Mouse (Mus musculus): ENCODE measurements around the gene Kmt2e. TPM values are rescaled to one million over a fixed set of nuclear protein-coding genes. Genes with fewer than 3 reads are reported as not detected.

Gene Kmt2e
- total and polyA plus RNA-seq, 3 experiments = 7.2 to 29.7 (median 21.3) TPM

GRCm38 (mm10) chr5:23403161-23403560, 31.1 kb upstream of the Kmt2e start:
- no peak overlapping the region for H3K9ac ChIP-seq (ENCODE audit: insufficient read depth, low read depth)
- no peaks in the 10 kb centered on the region for H3K9me3 ChIP-seq (replicated peaks; ENCODE audit: low read length)
- dilution Hi-C loops (cut with MboI; ENCODE audit: extremely low pct_ligation_motif_present, extremely low pct_unique_long_range_greater_than_20kb, low sequenced_read_pairs) (no loop called here), in situ Hi-C loops (cut with MboI; ENCODE audit: low pct_ligation_motif_present, low pct_unique_long_range_greater_than_20kb, low sequenced_read_pairs) (loop anchor here (25.0 kb wide), 1 partner anchor 659 kb away; no protein-coding TSS in a partner anchor)
- no peaks in the 10 kb centered on the region for H3K27me3 ChIP-seq (replicated peaks)
- no peak for TF ChIP-seq POLR2A (IDR thresholded peaks at IDR 0.05; ENCODE audit: low read depth, low read length)
- peaks cover 16 to 59% of the 10 kb centered on the region in 2 experiments for H3K4me1 ChIP-seq (ENCODE audit: control insufficient read depth in 1 of 2, insufficient read depth in 2 of 2)
- peaks cover 11% of the 10 kb centered on the region for H3K79me2 ChIP-seq (replicated peaks; ENCODE audit: control insufficient read depth, extremely low read depth, insufficient read depth, poor library complexity, severe bottlenecking)
- H3K27ac ChIP-seq (ENCODE audit: insufficient read depth, low read depth) = no peak overlapping the region
- no peak for DNase-seq (ENCODE audit: extremely low read depth)
- no peak overlapping the region for H3K4me3 ChIP-seq (replicated peaks in 1 of 3; ENCODE audit: low read depth in 2 of 3, low read length in 2 of 3, poor library complexity in 1 of 3)
- no peak overlapping the region for H3K4me2 ChIP-seq (ENCODE audit: insufficient read depth, low read depth, poor library complexity, severe bottlenecking)
- peaks cover 10 to 18% of the 10 kb centered on the region in 2 experiments for H3K36me3 ChIP-seq (replicated peaks in 1 of 2; ENCODE audit: control insufficient read depth in 1 of 2, insufficient read depth in 1 of 2, low read length in 1 of 2)

- Histone ChIP-seq H3K27ac (ENCODE audit: insufficient read depth, low read depth) (peak overlapping the region; percentile 95), H3K9ac (ENCODE audit: insufficient read depth, low read depth) (peak overlapping the region; percentile 79), H3K4me3 (replicated peaks in 1 of 3; ENCODE audit: low read depth in 2 of 3, low read length in 2 of 3, poor library complexity in 1 of 3) (peak overlapping the region; percentile 53 to 72 (median 56)), H3K9me3 (replicated peaks; ENCODE audit: low read length) (no peaks in the 10 kb centered on the region), H3K36me3 (replicated peaks in 1 of 2; ENCODE audit: control insufficient read depth in 1 of 2, insufficient read depth in 1 of 2, low read length in 1 of 2) (peaks cover 12% of the 10 kb centered on the region in 2 experiments), H3K79me2 (replicated peaks; ENCODE audit: control insufficient read depth, extremely low read depth, insufficient read depth, poor library complexity, severe bottlenecking) (peaks cover 21% of the 10 kb centered on the region), H3K4me2 (ENCODE audit: insufficient read depth, low read depth, poor library complexity, severe bottlenecking) (peak overlapping the region; percentile 62), H3K4me1 (ENCODE audit: control insufficient read depth in 1 of 2, insufficient read depth in 2 of 2) (peaks cover 31 to 81% of the 10 kb centered on the region in 2 experiments), H3K27me3 (replicated peaks) (no peaks in the 10 kb centered on the region)
- dilution Hi-C loops (cut with MboI; ENCODE audit: extremely low pct_ligation_motif_present, extremely low pct_unique_long_range_greater_than_20kb, low sequenced_read_pairs) (no loop called here), in situ Hi-C loops (cut with MboI; ENCODE audit: low pct_ligation_motif_present, low pct_unique_long_range_greater_than_20kb, low sequenced_read_pairs) (loop anchor here (25.0 kb wide), 1 partner anchor 656 kb away; no protein-coding TSS in a partner anchor)
- DNase-seq (ENCODE audit: extremely low read depth) = peak; percentile 90
- TF ChIP-seq HCFC1 (IDR thresholded peaks at IDR 0.05; ENCODE audit: low read depth, low read length) (no peak; the same call in 1 of the 2 replicates), USF1 (IDR thresholded peaks at IDR 0.05; ENCODE audit: low read depth, low read length) (no peak), TBP (conservative IDR thresholded peaks at IDR 0.05; ENCODE audit: low read depth, low read length) (peak; percentile 86; the same call in 1 of the 2 replicates), ETS1 (conservative IDR thresholded peaks at IDR 0.05; ENCODE audit: low read depth, low read length) (peak; percentile 89), JUN (IDR thresholded peaks at IDR 0.05; ENCODE audit: insufficient read depth, low read depth, low read length) (peak; percentile 51; the same call in 1 of the 2 replicates), ZKSCAN1 (IDR thresholded peaks at IDR 0.05; ENCODE audit: borderline replicate concordance, low read depth, low read length) (no peak), MAFK (IDR thresholded peaks at IDR 0.05; ENCODE audit: insufficient replicate concordance, low read length) (peak; percentile 83), EP300 (IDR thresholded peaks at IDR 0.05; ENCODE audit: low read length) (peak; percentile 91), BHLHE40 (IDR thresholded peaks at IDR 0.05; ENCODE audit: low read depth, low read length) (peak; percentile 73), MAZ (IDR thresholded peaks at IDR 0.05; ENCODE audit: low read depth, low read length) (peak; percentile 62; the same call in 1 of the 2 replicates), CHD2 (IDR thresholded peaks at IDR 0.05; ENCODE audit: low read length) (peak; percentile 81), SMC3 (IDR thresholded peaks at IDR 0.05; ENCODE audit: low read depth, low read length) (peak; percentile 19), SIN3A (IDR thresholded peaks at IDR 0.05; ENCODE audit: low read length) (peak; percentile 54; the same call in 1 of the 2 replicates), POLR2A (IDR thresholded peaks at IDR 0.05; ENCODE audit: low read depth, low read length) (peak; percentile 65), PAX5 (IDR thresholded peaks at IDR 0.05; ENCODE audit: low read length) (no peak), ZMIZ1 (IDR thresholded peaks at IDR 0.05; ENCODE audit: low read depth, low read length) (peak; percentile 32; the same call in 1 of the 2 replicates), POLR2AphosphoS2 (IDR thresholded peaks at IDR 0.05; ENCODE audit: low read depth, low read length) (no peak; the same call in 1 of the 2 replicates), RCOR1 (conservative IDR thresholded peaks at IDR 0.05; ENCODE audit: low read depth, low read length) (peak; percentile 73; the same call in 1 of the 2 replicates), TCF12 (IDR thresholded peaks at IDR 0.05; ENCODE audit: low read depth, low read length) (peak; percentile 89), MAX (IDR thresholded peaks at IDR 0.05; ENCODE audit: low read length) (peak; percentile 67; the same call in 1 of the 2 replicates), CHD1 (IDR thresholded peaks at IDR 0.05; ENCODE audit: low read depth, low read length) (peak; percentile 95; the same call in 1 of the 2 replicates), ELF1 (IDR thresholded peaks at IDR 0.05; ENCODE audit: low read depth, low read length) (peak; percentile 53; the same call in 1 of the 2 replicates), JUND (conservative IDR thresholded peaks at IDR 0.05; ENCODE audit: low read depth, low read length) (peak; percentile 75), MYC (IDR thresholded peaks at IDR 0.05; ENCODE audit: low read depth, low read length) (no peak; the same call in 1 of the 2 replicates), E2F4 (IDR thresholded peaks at IDR 0.05; ENCODE audit: insufficient replicate concordance, low read depth, low read length) (0 out of 2 replicates have a peak, but pooled peaks have one; percentile 46), IRF4 (IDR thresholded peaks at IDR 0.05; ENCODE audit: low read depth, low read length) (peak; percentile 81), NELFE (IDR thresholded peaks at IDR 0.05; ENCODE audit: low read depth, low read length) (peak; percentile 50; the same call in 1 of the 2 replicates), KAT2A (IDR thresholded peaks at IDR 0.05; ENCODE audit: insufficient replicate concordance, low read length) (peak; percentile 85; the same call in 1 of the 2 replicates), RAD21 (IDR thresholded peaks at IDR 0.05; ENCODE audit: low read depth, low read length) (no peak), USF2 (conservative IDR thresholded peaks at IDR 0.05; ENCODE audit: low read depth, low read length) (no peak)
Observed at GRCm38 (mm10) chr5:23405666-23406404, 28.4 kb upstream of the Kmt2e start.

All from CH12.LX (cell line).